Comparison of ENCODE assay signal across 9 mouse cellular contexts in genomic region chr14:57057563-57058321, GRCm38 (mm10). TPM values are rescaled to one million over a fixed set of nuclear protein-coding genes. Genes with fewer than 3 reads are reported as not detected.
DNase-seq lines count a peak whose midpoint lies in the region; ATAC-seq lines count a peak whose summit lies in the region.
"Had no signal": no experiment of that assay in that cellular context is flagged by ENCODE, and none has a peak within 500 bp of the region (broad histone marks: within the 10 kb centered on the region; RNA-seq: fewer than 3 reads in every experiment).

Gja3 (minus strand) TSS chr14:57058100.

- H3K4me1 ChIP-seq in intestine, embryonic 16.5 days (ENCODE audit: control insufficient read depth, insufficient read depth, low read length) = peaks cover 7% of the 10 kb centered on the region
- H3K4me1 ChIP-seq in stomach, embryonic 14.5 days (ENCODE audit: control insufficient read depth, insufficient read depth, low read length) = no peaks in the 10 kb centered on the region

- no peaks in the 10 kb centered on the region for H3K9me3 ChIP-seq in intestine, embryonic 16.5 days (ENCODE audit: control insufficient read depth, low read length)
- H3K9me3 ChIP-seq in stomach, embryonic 14.5 days (ENCODE audit: control insufficient read depth, low read depth, low read length) = no peaks in the 10 kb centered on the region

- H3K9ac ChIP-seq in intestine, embryonic 16.5 days (ENCODE audit: low read depth, low read length) = peak within 1 kb of the TSS; percentile 41
- H3K9ac ChIP-seq in stomach, embryonic 14.5 days (replicated peaks; ENCODE audit: low read depth, low read length) = no peak within 1 kb of the TSS

- peak within 1 kb of the TSS; percentile 54 for H3K4me3 ChIP-seq in intestine, embryonic 16.5 days (ENCODE audit: low read length)
- peak within 1 kb of the TSS; percentile 47 for H3K4me3 ChIP-seq in stomach, embryonic 14.5 days (ENCODE audit: low read depth, low read length)

- peaks cover 31% of the 10 kb centered on the region for H3K27me3 ChIP-seq in intestine, embryonic 16.5 days (replicated peaks; ENCODE audit: control insufficient read depth, insufficient read depth, low read length)
- H3K27me3 ChIP-seq in stomach, embryonic 14.5 days (ENCODE audit: control insufficient read depth, insufficient read depth, low read length) = peaks cover 28% of the 10 kb centered on the region

- under 1% methylated on average over 70 of the region's 79 CpGs for WGBS in intestine, embryonic 16.5 days
- WGBS in stomach, embryonic 14.5 days = 1% methylated on average over 66 of the region's 79 CpGs

- intact Hi-C loops in gastrocnemius, postnatal 14 days (cut with DNase I; ENCODE audit: low total_unique reads) = no loop called here

- DNase-seq in gastrocnemius, postnatal 14 days = peak; percentile 17
- no peak for DNase-seq in gastrocnemius, adult 8-10 months (ENCODE audit: low spot score in 2 of 2)
- DNase-seq in brain, adult 2 months (ENCODE audit: low read depth, low spot score) = peak; percentile 9
- peak; percentile 93 for DNase-seq in heart, adult 11 months
- DNase-seq in lung, postnatal 4 days = peak; percentile 27 to 55
- no peak for DNase-seq in adrenal gland, adult 18-20 months (ENCODE audit: low spot score in 2 of 2)

- H3K27ac ChIP-seq in intestine, embryonic 16.5 days (ENCODE audit: low read length) = no peak within 1 kb of the TSS
- no peak within 1 kb of the TSS for H3K27ac ChIP-seq in stomach, embryonic 14.5 days (ENCODE audit: low read length)
- H3K27ac ChIP-seq: macrophage had no signal

- H3K36me3 ChIP-seq in intestine, embryonic 16.5 days (ENCODE audit: control insufficient read depth, insufficient read depth, low read length) = no peaks in the 10 kb centered on the region
- H3K36me3 ChIP-seq in stomach, embryonic 14.5 days (ENCODE audit: control insufficient read depth, insufficient read depth, low read length) = no peaks in the 10 kb centered on the region

- peak; percentile 44; the same call in 1 of the 2 replicates for ATAC-seq in intestine, embryonic 16.5 days
- peak; percentile 58; the same call in 1 of the 2 replicates for ATAC-seq in stomach, embryonic 14.5 days (ENCODE audit: insufficient number of reproducible peaks, insufficient read depth, low FRiP score, low read depth)

- H3K4me2 ChIP-seq in intestine, embryonic 16.5 days (ENCODE audit: low read depth, low read length) = peak within 1 kb of the TSS; percentile 92
- peak within 1 kb of the TSS; percentile 95 for H3K4me2 ChIP-seq in stomach, embryonic 14.5 days (replicated peaks; ENCODE audit: low read depth, low read length)

RNA-seq across cellular contexts. Expression of gene Gja3, which starts in this region (rescaled TPM):
- 1 to 10 TPM in 1 of 2 experiments, under 1 TPM in 1; 0.64 to 1.9 TPM for total RNA-seq in gastrocnemius, postnatal 14 days (2021)
- under 1 TPM in 1 of 4 experiments, not detected in 3; 0.11 TPM for total RNA-seq in gastrocnemius, adult 8-10 months (2022)
- 0.13 and 0.26 TPM in 2 replicates for polyA plus RNA-seq in intestine, embryonic 16.5 days (2015; fragmentation: Nextera tagmentation; extraction: Ambion mirVana)
- 0.35 and 0.78 TPM in 2 replicates for polyA plus RNA-seq in stomach, embryonic 14.5 days (2014; fragmentation: Nextera tagmentation; extraction: Ambion mirVana)
- total RNA-seq in adrenal gland, adult 18-20 months (2021) = not detected
- polyA plus RNA-seq: macrophage had no signal

Comparison
In these comparisons a context has a peak if more than half of its experiments do, and no peak if none do; other contexts are left out.
1. DNase-seq: peak in gastrocnemius, postnatal 14 days (single experiment), brain, adult 2 months (single experiment), heart, adult 11 months (single experiment) and lung, postnatal 4 days (2 of 2); none in gastrocnemius, adult 8-10 months (0 of 2) and adrenal gland, adult 18-20 months (0 of 2).
2. Peak in ATAC-seq, H3K4me3 ChIP-seq, H3K9ac ChIP-seq and H3K4me2 ChIP-seq in intestine, embryonic 16.5 days; RNA of the gene not detected or under 1 TPM.
3. Peak in ATAC-seq, H3K4me3 ChIP-seq and H3K4me2 ChIP-seq in stomach, embryonic 14.5 days; RNA of the gene not detected or under 1 TPM.